Mouse (Mus musculus) C2C12 (cell line): ENCODE measurements at regions not wholly inside any gene's neighbourhood (a gene's known extent, or its start where the extent isn't known, plus 50 kb on each side); places are given as distances from the start of the nearest gene placed in this dataset.

Experiments used
- H3K27me3 ChIP-seq: one replicate; pipeline ENCODE4 v1.6.1; 2011; ENCODE audit not compliant: control insufficient read depth, insufficient read depth, insufficient read length
- H3K36me3 ChIP-seq: one replicate; pipeline ENCODE4 v1.6.1; 2011; ENCODE audit not compliant: control insufficient read depth, insufficient read depth
- H3K4me3 ChIP-seq: one replicate; pipeline ENCODE4 v1.5.1; 2011; ENCODE audit warnings: mild to moderate bottlenecking, control low read depth; ENCODE audit not compliant: poor library complexity, insufficient read depth, severe bottlenecking
- H3K79me2 ChIP-seq: one replicate; pipeline ENCODE4 v1.6.1; 2011; ENCODE audit not compliant: control insufficient read depth, insufficient read depth
- H3K79me3 ChIP-seq: one replicate; pipeline ENCODE4 v1.6.1; 2011; ENCODE audit warnings: low read depth, control low read depth
- H3ac ChIP-seq: one replicate; pipeline ENCODE3; 2011; ENCODE audit warnings: low read depth; ENCODE audit not compliant: control insufficient read depth, insufficient read length
- CEBPB ChIP-seq: IDR thresholded peaks from one replicate; pipeline ENCODE4 v1.6.1; 2011; ENCODE audit warnings: low read depth, mild to moderate bottlenecking, control low read depth, moderate library complexity
- CTCF ChIP-seq: IDR thresholded peaks from one replicate; pipeline ENCODE4 v1.5.1; 2011; ENCODE audit not compliant: control insufficient read depth, insufficient read depth, insufficient read length
- FOSL1 ChIP-seq: IDR thresholded peaks from one replicate; pipeline ENCODE4 v1.8.0; 2011; ENCODE audit warnings: mild to moderate bottlenecking, low read length; ENCODE audit not compliant: poor library complexity, insufficient read depth, severe bottlenecking
- MAX ChIP-seq: IDR thresholded peaks from one replicate; pipeline ENCODE4 v1.6.1; 2011; ENCODE audit warnings: mild to moderate bottlenecking, control low read depth
- MYOD1 ChIP-seq: IDR thresholded peaks from one replicate; pipeline ENCODE4 v1.6.1; 2011; ENCODE audit warnings: low read depth; ENCODE audit not compliant: control insufficient read depth, insufficient read length
- MYOG ChIP-seq: IDR thresholded peaks from one replicate; pipeline ENCODE4 v1.6.1; 2011; ENCODE audit not compliant: control insufficient read depth, insufficient read length; ENCODE audit errors: extremely low read depth
- USF1 ChIP-seq: IDR thresholded peaks from one replicate; pipeline ENCODE4 v1.6.1; 2011; ENCODE audit warnings: low read depth, mild to moderate bottlenecking, control low read depth, moderate library complexity

DNA sequence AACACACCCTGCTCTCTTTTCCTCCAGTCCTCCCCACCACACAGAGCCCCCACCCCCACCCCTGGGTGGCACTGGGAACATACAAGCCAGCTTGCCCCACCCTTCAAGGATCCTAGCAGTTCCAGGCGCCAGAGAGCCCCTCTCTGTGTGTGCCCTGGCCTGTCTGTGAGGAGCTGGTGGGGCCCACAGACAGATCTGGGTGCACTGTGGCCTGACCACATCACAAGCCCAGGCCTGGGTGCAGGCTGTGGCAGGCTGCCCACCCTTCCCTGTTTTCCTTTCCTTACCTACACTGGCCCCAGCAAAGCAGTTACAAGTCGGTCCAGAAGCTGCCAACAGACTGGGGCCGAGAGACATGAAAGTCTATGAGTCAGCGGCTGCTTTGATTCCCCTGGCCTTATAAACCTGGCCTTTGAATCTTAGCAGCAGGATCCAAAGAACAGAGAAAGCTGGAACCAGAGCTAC, 74.8 kb upstream of the Spred2 start:
- Histone ChIP-seq H3ac (peak overlapping the region; percentile 74), H3K36me3 (no peaks in the 10 kb centered on the region), H3K79me3 (no peaks in the 10 kb centered on the region), H3K27me3 (no peaks in the 10 kb centered on the region), H3K4me3 (no peak overlapping the region), H3K79me2 (no peaks in the 10 kb centered on the region)
- no peak for TF ChIP-seq MYOD1
- peak; percentile 11 for TF ChIP-seq FOSL1
- TF ChIP-seq CEBPB = no peak

DNA sequence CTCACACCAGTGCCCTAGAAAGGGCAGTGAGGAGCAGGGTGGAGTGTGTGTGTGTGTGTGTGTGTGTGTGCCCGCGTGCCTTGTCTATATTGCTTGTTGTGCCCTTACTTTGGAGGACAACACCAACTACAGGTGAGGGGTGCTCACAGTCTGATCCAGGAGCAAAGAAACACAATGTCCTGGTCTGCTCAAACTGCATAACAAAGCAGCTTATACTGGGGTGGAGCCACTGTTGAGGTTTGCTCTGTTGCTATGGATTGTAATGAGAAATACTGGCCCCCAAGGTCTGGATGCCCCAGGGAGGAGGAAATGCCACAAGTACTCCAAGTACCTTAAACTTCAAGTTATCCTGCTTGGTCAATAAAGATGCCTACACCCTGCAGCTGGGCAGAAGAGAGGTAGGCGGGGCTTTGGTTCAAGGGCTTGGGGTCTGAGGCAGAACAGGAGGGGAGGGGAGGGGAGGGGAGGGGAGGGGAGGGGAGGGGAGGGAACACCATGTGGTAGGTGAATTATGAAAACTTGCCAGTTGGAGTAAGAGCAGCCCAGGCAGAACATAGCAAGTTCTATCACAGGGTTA, 74.2 kb upstream of the Spred2 start:
- H3K36me3 ChIP-seq = no peaks in the 10 kb centered on the region
- H3K79me2 ChIP-seq = no peaks in the 10 kb centered on the region
- no peaks in the 10 kb centered on the region for H3K27me3 ChIP-seq
- H3K79me3 ChIP-seq = no peaks in the 10 kb centered on the region
- no peak for TF ChIP-seq MYOG
- no peak for TF ChIP-seq FOSL1
- no peak for TF ChIP-seq MAX
- TF ChIP-seq CEBPB = no peak
- no peak for TF ChIP-seq CTCF
- TF ChIP-seq MYOD1 = no peak
- no peak for TF ChIP-seq USF1
- H3ac ChIP-seq = no peak overlapping the region
- no peak overlapping the region for H3K4me3 ChIP-seq

DNA sequence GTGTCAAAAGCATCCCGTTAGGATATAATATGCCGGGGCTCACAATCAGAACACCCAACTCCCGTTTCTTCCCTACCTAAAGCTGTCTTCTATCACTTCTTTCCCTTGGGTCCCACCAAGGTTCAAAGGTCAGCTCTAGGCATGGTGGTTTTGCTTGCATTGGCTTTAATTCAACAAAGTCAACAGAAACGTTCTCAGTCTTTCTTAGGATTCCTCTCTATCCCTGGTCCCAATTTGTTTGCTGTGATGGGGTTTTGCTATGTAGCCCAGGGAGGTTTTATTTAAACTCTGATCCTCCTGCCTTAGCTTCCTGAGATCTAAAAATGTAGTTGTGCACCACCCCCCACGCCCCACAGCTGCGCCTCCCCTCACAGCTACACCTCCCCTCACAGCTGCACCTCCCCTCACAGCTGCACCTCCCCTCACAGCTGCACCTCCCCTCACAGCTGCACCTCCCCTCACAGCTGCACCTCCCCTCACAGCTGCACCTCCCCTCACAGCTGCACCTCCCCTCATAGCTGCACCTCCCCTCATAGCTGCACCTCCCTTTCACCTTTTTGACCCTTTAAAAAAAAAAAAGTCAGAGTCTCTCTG, 73.1 kb upstream of the Spred2 start:
- Histone ChIP-seq H3K4me3 (no peak overlapping the region), H3ac (no peak overlapping the region), H3K27me3 (no peaks in the 10 kb centered on the region), H3K79me3 (no peaks in the 10 kb centered on the region), H3K79me2 (no peaks in the 10 kb centered on the region), H3K36me3 (no peaks in the 10 kb centered on the region)
- TF ChIP-seq MAX (no peak), MYOG (no peak), CEBPB (no peak), FOSL1 (no peak), USF1 (no peak), CTCF (no peak), MYOD1 (no peak)

DNA sequence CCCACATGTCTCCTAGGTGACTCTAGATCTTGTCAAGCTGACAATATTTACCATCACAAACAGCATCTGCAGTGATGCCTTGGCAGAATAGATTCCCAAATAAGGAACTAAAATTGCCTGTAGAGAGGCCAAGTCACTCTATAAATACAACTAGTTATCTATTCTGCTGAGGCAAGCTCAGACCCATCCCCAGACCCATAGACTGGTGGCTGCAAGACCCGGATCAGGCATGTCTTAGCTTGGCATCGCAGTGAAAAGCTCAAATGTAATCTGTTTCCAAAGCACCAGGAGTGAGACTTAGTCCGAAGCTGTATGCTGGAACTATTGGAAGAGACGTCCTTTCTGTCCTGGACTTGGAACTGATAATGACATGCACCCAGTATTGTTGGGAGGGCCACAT, 62.6 kb upstream of the Spred2 start:
- Histone ChIP-seq H3K4me3 (no peak overlapping the region), H3K27me3 (no peaks in the 10 kb centered on the region), H3K79me2 (no peaks in the 10 kb centered on the region), H3K79me3 (no peaks in the 10 kb centered on the region), H3K36me3 (no peaks in the 10 kb centered on the region), H3ac (no peak overlapping the region)
- no peak for TF ChIP-seq MAX
- no peak for TF ChIP-seq CEBPB
- TF ChIP-seq CTCF = no peak
- no peak for TF ChIP-seq USF1
- TF ChIP-seq MYOG = no peak
- no peak for TF ChIP-seq FOSL1
- TF ChIP-seq MYOD1 = no peak

DNA sequence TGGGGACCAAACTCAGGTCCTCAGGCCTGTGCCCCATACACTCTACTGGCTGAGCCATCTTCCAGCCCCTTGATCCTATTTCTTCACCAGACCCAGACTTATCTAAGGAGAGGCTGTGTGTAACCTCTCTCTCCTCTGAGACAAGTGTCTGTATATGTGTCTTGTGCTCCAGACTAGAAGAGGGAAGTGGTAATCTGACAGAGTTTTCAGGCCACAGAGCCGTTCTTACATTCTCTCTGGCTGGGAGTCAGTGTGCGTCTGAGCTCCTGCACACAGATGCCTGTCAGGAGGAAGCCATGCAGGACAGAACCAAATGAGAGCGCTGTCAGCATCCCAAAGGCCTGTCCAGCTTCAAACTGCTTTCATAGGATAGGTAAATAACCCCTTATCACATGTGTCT, 60.8 kb upstream of the Spred2 start:
- TF ChIP-seq MAX = no peak
- no peak for TF ChIP-seq FOSL1
- TF ChIP-seq MYOG = no peak
- TF ChIP-seq CTCF = no peak
- TF ChIP-seq USF1 = no peak
- TF ChIP-seq CEBPB = no peak
- no peak for TF ChIP-seq MYOD1
- H3ac ChIP-seq = no peak overlapping the region
- no peaks in the 10 kb centered on the region for H3K79me2 ChIP-seq
- no peak overlapping the region for H3K4me3 ChIP-seq
- H3K36me3 ChIP-seq = no peaks in the 10 kb centered on the region
- H3K79me3 ChIP-seq = no peaks in the 10 kb centered on the region
- H3K27me3 ChIP-seq = no peaks in the 10 kb centered on the region

DNA sequence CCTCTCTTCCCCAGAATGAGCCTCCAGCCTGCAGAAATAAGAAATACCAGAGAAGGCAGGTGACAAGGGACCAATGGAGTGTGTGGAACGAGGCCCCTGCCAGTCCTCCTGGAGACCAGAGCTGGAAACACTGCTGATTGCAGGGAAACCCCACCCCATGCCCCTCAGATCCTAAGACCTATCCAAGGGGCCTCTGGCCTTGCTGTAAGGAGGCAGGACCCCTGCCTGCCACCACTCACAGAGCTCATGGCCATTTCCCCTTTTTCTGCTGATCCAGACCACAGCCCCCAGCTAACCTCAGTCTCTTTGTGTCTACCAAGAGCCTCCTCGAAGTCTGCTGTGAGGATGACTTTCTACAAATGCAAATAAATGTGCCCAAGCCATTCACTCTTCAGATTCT, 57.9 kb upstream of the Spred2 start:
- Histone ChIP-seq H3K4me3 (no peak overlapping the region), H3K79me3 (no peaks in the 10 kb centered on the region), H3K36me3 (no peaks in the 10 kb centered on the region), H3K79me2 (no peaks in the 10 kb centered on the region), H3K27me3 (no peaks in the 10 kb centered on the region), H3ac (no peak overlapping the region)
- TF ChIP-seq USF1 (no peak), FOSL1 (no peak), CEBPB (no peak), MAX (no peak), CTCF (no peak), MYOG (no peak), MYOD1 (no peak)
